Mouse (Mus musculus) thymus, adult 2 months (tissue): ENCODE results near the gene Actb. TPM values are rescaled to one million over a fixed set of nuclear protein-coding genes. Genes with fewer than 3 reads are reported as not detected.
A peak's percentile ranks its signal among the peaks of the same experiment; 100 is the strongest.

Experiments used
- DNase-seq: peaks from one replicate; pipeline ENCODE4 v3.0.0; 2021
- H3K27ac ChIP-seq: fragments of 200-500 bp; 2 replicates; pipeline ENCODE4 v1.5.1; 2012; ENCODE audit warnings: low read length, control low read depth; ENCODE audit not compliant: control insufficient read depth, insufficient read depth
- H3K27me3 ChIP-seq: fragments of 200-500 bp; 2 replicates; pipeline ENCODE4 v1.6.1; 2012; ENCODE audit warnings: mild to moderate bottlenecking, low read length, moderate library complexity, mixed read lengths; ENCODE audit not compliant: control insufficient read depth, insufficient read depth
- H3K36me3 ChIP-seq: fragments of 200-500 bp; 2 replicates; pipeline ENCODE4 v1.6.1; 2012; ENCODE audit warnings: mild to moderate bottlenecking, low read length, moderate library complexity; ENCODE audit not compliant: control insufficient read depth, insufficient read depth
- H3K4me1 ChIP-seq: fragments of 200-500 bp; replicated peaks from 2 replicates; pipeline ENCODE4 v1.6.1; 2012; ENCODE audit warnings: low read length; ENCODE audit not compliant: control insufficient read depth, insufficient read depth
- H3K4me3 ChIP-seq: fragments of 200-500 bp; 2 replicates; pipeline ENCODE4 v1.5.1; 2012; ENCODE audit warnings: mild to moderate bottlenecking, low read length, control low read depth, moderate library complexity; ENCODE audit not compliant: control insufficient read depth, insufficient read depth
- CTCF ChIP-seq: fragments of 200-500 bp; IDR thresholded peaks from 2 replicates; pipeline ENCODE4 v1.5.1; 2012; ENCODE audit warnings: mild to moderate bottlenecking, control low read depth, low read length, moderate library complexity, borderline replicate concordance; ENCODE audit not compliant: control insufficient read depth, poor library complexity, insufficient read depth; ENCODE audit errors: extremely low read depth
- POLR2A ChIP-seq: fragments of 200-500 bp; IDR thresholded peaks from 2 replicates; pipeline ENCODE4 v1.6.1; 2012; ENCODE audit warnings: mild to moderate bottlenecking, low read length, control low read depth, moderate library complexity; ENCODE audit not compliant: control insufficient read depth, poor library complexity, insufficient read depth; ENCODE audit errors: extremely low read depth
- WGBS: fragments of 180-500 bp; shearing (Covaris S2); methylation state at CpG from one replicate; pipeline ENCODE4 v1.1.7; 2018; 5-methylcytosine and 5-hydroxymethylcytosine counted together
- polyA plus RNA-seq: library from polyadenylated mRNA; depleted of rRNA; stranded (reverse); fragments of >200 nt; gene quantifications from 2 replicates; pipeline ENCODE4 v1.2.3, GENCODE M21; 2012

The Actb gene
- polyA plus RNA-seq, 1 experiment = 6,903 TPM

DNA sequence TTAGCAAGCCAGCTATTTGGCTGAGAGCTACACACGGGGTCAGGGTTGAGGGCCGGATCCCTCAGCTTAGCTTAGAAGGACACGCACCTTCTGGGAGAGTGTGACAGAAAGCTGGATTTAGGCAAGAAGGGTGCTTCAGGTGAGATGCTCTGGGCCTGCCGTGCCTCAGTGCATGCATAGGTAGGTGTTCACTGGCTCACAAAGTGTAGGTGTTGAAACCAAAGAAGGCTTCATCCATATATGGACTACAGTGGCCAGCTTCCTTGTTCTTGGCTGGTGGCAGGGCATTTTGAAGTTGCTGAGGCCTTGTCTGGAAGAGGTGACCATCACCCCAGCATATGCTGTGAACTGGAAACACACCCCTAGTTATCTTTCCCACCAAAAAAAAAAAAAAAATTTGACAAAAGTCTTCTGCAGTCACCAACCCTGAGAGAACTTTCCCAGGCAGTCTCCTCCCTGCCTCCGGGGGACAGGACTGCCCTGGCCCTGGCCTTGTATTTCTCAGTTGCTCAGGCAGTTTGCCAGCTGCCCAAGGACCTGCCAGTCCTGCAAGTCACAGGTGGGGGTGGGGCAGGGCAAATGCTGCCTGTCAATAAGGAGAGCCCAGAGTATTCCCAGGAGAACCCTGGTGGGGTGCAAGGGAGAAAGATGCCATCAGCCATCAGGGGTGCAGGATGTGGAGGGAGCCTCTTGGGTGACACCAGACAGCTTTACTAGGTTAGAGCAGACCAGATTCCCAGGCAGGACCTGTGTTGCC lies 1.4 kb upstream of the Actb start:
- peak overlapping the region; percentile 96 for H3K4me3 ChIP-seq
- peaks cover 26% of the 10 kb centered on the region for H3K36me3 ChIP-seq
- DNase-seq = peak; percentile 41
- H3K27me3 ChIP-seq = no peaks in the 10 kb centered on the region
- 51% methylated on average over 5 of the region's 5 CpGs for WGBS
- H3K27ac ChIP-seq = peak overlapping the region; percentile 98
- TF ChIP-seq CTCF (no peak), POLR2A (no peak)
- H3K4me1 ChIP-seq = peaks cover 51% of the 10 kb centered on the region

DNA sequence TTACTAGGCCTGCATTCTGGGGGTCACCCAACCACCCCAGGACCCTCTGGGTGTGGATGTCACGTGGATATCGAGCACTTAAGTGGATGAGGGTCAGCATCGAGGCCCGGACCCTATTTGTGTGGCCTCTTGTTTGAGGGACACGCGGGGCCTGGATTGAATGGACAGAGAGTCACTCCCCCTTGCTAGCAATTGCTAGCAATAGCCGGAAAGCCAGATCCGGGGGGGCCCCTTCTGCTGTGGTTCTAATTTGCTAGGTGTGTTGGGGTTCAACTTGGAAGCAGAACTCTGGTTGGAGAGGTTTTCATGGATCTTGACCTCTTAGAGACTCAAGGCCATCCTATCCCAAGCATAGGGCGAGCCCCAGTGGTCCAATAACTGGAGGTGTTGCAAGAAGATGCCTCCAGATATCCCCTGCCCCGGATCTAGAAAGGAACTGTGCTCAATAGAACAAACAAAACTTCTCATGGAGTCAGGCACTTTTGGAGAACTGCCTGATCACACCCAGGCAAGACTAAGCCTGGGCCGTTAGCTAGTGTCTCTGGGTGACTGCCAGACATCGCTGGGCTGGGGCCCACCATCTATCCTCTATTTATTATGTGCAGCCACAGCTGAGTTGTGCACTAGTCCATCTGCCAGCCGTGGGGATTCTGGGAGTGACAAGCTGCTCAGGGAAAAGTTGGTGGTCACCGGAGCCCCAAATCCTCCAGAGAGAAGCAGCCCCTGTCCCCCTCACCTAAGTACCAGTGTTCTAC lies 671 bp upstream of the Actb start:
- Histone ChIP-seq H3K36me3 (peaks cover 33% of the 10 kb centered on the region), H3K4me1 (peaks cover 53% of the 10 kb centered on the region), H3K27ac (peak overlapping the region; percentile 98), H3K27me3 (no peaks in the 10 kb centered on the region), H3K4me3 (peak overlapping the region; percentile 96)
- 20% methylated on average over 14 of the region's 14 CpGs for WGBS
- no peak for TF ChIP-seq CTCF
- TF ChIP-seq POLR2A = no peak
- peak; percentile 58 for DNase-seq

DNA sequence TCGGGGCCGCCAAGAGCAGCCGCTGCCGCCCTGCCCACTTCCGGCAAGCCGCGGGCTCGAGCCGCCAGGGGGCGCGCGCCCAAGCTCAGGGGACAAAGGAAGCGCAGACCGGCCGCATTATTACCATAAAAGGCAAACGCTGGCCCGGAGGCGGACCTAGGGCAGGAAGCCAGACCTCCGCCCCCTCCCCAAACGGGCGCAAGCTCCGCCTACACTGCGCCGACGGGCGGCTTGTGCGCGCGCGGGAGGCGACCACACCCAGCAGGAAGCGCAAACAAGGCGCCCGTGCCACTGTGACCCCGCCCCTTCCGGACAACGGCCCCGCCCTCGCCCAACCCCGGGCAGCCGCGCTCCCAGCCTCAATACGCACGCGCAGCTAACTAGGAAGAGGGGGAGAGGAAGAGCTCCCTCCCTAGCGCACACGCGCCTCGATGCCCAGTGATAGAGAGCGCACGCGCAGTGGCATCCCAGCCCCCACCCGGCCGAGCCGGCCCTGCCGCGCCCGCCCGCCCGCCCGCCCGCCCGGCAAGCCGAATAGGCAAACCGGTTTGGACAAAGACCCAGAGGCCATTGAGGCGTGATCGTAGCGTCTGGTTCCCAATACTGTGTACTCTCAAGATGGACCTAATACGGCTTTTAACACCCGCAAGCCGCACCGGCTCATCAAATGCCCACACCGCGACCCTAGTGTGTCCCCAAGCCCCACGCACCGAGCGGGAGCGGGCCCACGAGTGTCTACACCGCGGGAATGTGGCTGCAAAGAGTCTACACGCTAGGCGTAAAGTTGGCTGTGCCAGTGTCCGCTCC lies 626 bp downstream of the Actb start:
- TF ChIP-seq POLR2A (peak; percentile 35; the same call in 1 of the 2 replicates), CTCF (peak; percentile 94)
- DNase-seq = peak; percentile 100
- 1% methylated on average over 81 of the region's 84 CpGs for WGBS
- H3K4me3 ChIP-seq = peak overlapping the region; percentile 97
- peaks cover 47% of the 10 kb centered on the region for H3K4me1 ChIP-seq
- no peaks in the 10 kb centered on the region for H3K27me3 ChIP-seq
- H3K27ac ChIP-seq = peak overlapping the region; percentile 97
- peaks cover 46% of the 10 kb centered on the region for H3K36me3 ChIP-seq

DNA sequence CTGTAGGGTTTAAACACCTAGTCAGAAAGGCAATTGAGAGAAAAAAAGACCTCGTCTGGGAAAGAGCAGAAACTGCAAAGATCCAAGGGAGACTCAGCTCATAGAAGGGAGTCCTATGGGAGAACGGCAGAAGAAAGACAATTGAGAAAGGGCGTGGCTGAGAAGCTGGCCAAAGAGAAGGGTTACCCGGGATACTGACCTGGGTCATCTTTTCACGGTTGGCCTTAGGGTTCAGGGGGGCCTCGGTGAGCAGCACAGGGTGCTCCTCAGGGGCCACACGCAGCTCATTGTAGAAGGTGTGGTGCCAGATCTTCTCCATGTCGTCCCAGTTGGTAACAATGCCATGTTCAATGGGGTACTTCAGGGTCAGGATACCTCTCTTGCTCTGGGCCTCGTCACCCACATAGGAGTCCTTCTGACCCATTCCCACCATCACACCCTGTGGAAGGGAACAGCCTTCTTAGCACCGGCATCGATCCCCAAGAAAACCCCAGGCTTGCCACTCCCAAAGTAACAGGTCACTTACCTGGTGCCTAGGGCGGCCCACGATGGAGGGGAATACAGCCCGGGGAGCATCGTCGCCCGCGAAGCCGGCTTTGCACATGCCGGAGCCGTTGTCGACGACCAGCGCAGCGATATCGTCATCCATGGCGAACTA lies 1.4 kb downstream of the Actb start:
- no peak for TF ChIP-seq CTCF
- no peak; the same call in 1 of the 2 replicates for TF ChIP-seq POLR2A
- 1% methylated on average over 27 of the region's 27 CpGs for WGBS
- Histone ChIP-seq H3K4me3 (peak overlapping the region; percentile 97), H3K27me3 (no peaks in the 10 kb centered on the region), H3K36me3 (peaks cover 53% of the 10 kb centered on the region), H3K4me1 (peaks cover 43% of the 10 kb centered on the region), H3K27ac (peak overlapping the region; percentile 64)
- no peak for DNase-seq

DNA sequence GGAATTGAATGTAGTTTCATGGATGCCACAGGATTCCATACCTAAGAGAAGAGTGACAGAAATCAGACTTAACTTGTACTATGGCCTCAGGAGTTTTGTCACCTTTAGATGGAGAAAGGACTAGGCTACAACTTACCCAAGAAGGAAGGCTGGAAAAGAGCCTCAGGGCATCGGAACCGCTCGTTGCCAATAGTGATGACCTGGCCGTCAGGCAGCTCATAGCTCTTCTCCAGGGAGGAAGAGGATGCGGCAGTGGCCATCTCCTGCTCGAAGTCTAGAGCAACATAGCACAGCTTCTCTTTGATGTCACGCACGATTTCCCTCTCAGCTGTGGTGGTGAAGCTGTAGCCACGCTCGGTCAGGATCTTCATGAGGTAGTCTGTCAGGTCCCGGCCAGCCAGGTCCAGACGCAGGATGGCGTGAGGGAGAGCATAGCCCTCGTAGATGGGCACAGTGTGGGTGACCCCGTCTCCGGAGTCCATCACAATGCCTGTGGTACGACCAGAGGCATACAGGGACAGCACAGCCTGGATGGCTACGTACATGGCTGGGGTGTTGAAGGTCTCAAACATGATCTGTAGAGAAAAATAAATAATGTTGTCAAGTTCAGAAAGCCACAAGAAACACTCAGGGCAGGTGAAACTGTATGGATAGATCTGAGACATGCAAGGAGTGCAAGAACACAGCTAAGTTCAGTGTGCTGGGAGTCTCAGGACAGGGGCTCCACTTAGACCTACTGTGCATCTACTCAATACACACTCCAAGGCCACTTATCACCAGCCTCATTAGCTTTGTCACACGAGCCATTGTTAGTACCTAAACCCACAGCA lies 2.1 kb downstream of the Actb start:
- H3K36me3 ChIP-seq = peaks cover 58% of the 10 kb centered on the region
- no peaks in the 10 kb centered on the region for H3K27me3 ChIP-seq
- WGBS = 25% methylated on average over 19 of the region's 19 CpGs
- TF ChIP-seq POLR2A (no peak), CTCF (no peak)
- 0 out of 2 replicates have a peak overlapping the region, but pooled peaks have one; percentile 12 for H3K27ac ChIP-seq
- no peak for DNase-seq
- H3K4me3 ChIP-seq = peak overlapping the region; percentile 97
- H3K4me1 ChIP-seq = peaks cover 35% of the 10 kb centered on the region
